Mouse (Mus musculus) heart, embryonic 14.5 days (tissue): ENCODE data around the gene Trio. TPM values are rescaled to one million over a fixed set of nuclear protein-coding genes. Genes with fewer than 3 reads are reported as not detected.

Source experiments
- ATAC-seq: fragments of 200-750 bp; cut with Nextera tagmentation; 2 replicates; pipeline ENCODE4 v1.8.0; 2017; ENCODE audit warnings: low read depth, moderate TSS enrichment; ENCODE audit not compliant: insufficient number of reproducible peaks, insufficient read depth, low FRiP score
- H3K27ac ChIP-seq, 2 experiments: fragments of 200-500 bp in 1 of 2; fragments of 300-500 bp in 1 of 2; sonication (generic) in 1 of 2; replicated peaks in 1 of 2; 2 replicates each; pipeline ENCODE4 v1.5.1; 2012 to 2014; ENCODE audit warnings: low read depth in 2 of 2, low read length in 2 of 2, control low read depth in 1 of 2, mild to moderate bottlenecking in 1 of 2, mixed read lengths in 1 of 2; ENCODE audit not compliant: control insufficient read depth in 1 of 2, insufficient read depth in 1 of 2
- H3K27me3 ChIP-seq: fragments of 300-500 bp; sonication (generic); 2 replicates; pipeline ENCODE4 v1.6.1; 2014; ENCODE audit warnings: mild to moderate bottlenecking, low read length, control low read depth; ENCODE audit not compliant: control insufficient read depth, insufficient read depth
- H3K36me3 ChIP-seq: fragments of 300-500 bp; sonication (generic); 2 replicates; pipeline ENCODE4 v1.6.1; 2014; ENCODE audit warnings: mild to moderate bottlenecking, control low read depth, low read length, mixed read lengths; ENCODE audit not compliant: control insufficient read depth, insufficient read depth
- H3K4me1 ChIP-seq, 2 experiments: fragments of 200-500 bp in 1 of 2; fragments of 300-500 bp in 1 of 2; sonication (generic) in 1 of 2; 2 replicates each; pipeline ENCODE4 v1.6.1; 2012 to 2014; ENCODE audit warnings: low read length in 2 of 2, control low read depth in 1 of 2, mixed read lengths in 1 of 2; ENCODE audit not compliant: control insufficient read depth in 2 of 2, insufficient read depth in 2 of 2
- H3K4me2 ChIP-seq: fragments of 300-500 bp; sonication (generic); 2 replicates; pipeline ENCODE4 v1.6.1; 2014; ENCODE audit warnings: mild to moderate bottlenecking, low read length
- H3K4me3 ChIP-seq, 2 experiments: fragments of 200-500 bp in 1 of 2; fragments of 300-500 bp in 1 of 2; sonication (generic) in 1 of 2; 2 replicates each; pipeline ENCODE4 v1.5.1; 2012 to 2014; ENCODE audit warnings: low read length in 2 of 2, mild to moderate bottlenecking in 2 of 2, control low read depth in 1 of 2, low read depth in 1 of 2, moderate library complexity in 1 of 2; ENCODE audit not compliant: control insufficient read depth in 1 of 2, insufficient read depth in 1 of 2
- H3K9ac ChIP-seq: fragments of 300-500 bp; sonication (generic); 2 replicates; pipeline ENCODE4 v1.6.1; 2014; ENCODE audit warnings: mild to moderate bottlenecking, low read length
- H3K9me3 ChIP-seq: fragments of 300-500 bp; sonication (generic); 2 replicates; pipeline ENCODE4 v1.6.1; 2016; ENCODE audit warnings: low read length, control low read depth; ENCODE audit not compliant: control insufficient read depth
- WGBS: fragments of 180-500 bp; shearing (Covaris S2); extraction: QIAGEN DNeasy Blood & Tissue Kit; methylation state at CpG from one replicate; pipeline ENCODE4 v1.1.7; 2014; 5-methylcytosine and 5-hydroxymethylcytosine counted together
- polyA plus RNA-seq: library from polyadenylated mRNA; unstranded; fragments of >200 nt; fragmentation: Nextera tagmentation; extraction: Ambion mirVana; gene quantifications from 2 replicates; pipeline ENCODE4 v1.2.1, GENCODE M21; 2014

Trio gene
- polyA plus RNA-seq, 1 experiment from 2014 or later = 23.8 TPM

- Histone ChIP-seq H3K4me1 (peaks cover 73 to 100% of the 10 kb centered on the region in 2 experiments), H3K9ac (peak overlapping the region; percentile 48), H3K36me3 (no peaks in the 10 kb centered on the region), H3K27me3 (no peaks in the 10 kb centered on the region), H3K4me3 (no peak overlapping the region), H3K27ac (peak overlapping the region; percentile 72 to 95), H3K4me2 (peak overlapping the region; percentile 70), H3K9me3 (no peaks in the 10 kb centered on the region)
- WGBS = 19% methylated on average over 12 of the region's 12 CpGs
- ATAC-seq = peak; percentile 18; the same call in 1 of the 2 replicates
These were observed 242.0 kb downstream of the Trio start for GRCm38 (mm10) chr15:27783541-27784125.

GRCm38 (mm10) chr15:27783092-27783491 is 242.6 kb downstream of the Trio start:
- Histone ChIP-seq H3K4me3 (no peak overlapping the region), H3K36me3 (no peaks in the 10 kb centered on the region), H3K4me1 (peaks cover 75 to 100% of the 10 kb centered on the region in 2 experiments), H3K27ac (peak overlapping the region; percentile 72 to 95), H3K27me3 (no peaks in the 10 kb centered on the region), H3K9ac (peak overlapping the region; percentile 48), H3K4me2 (peak overlapping the region; percentile 70), H3K9me3 (no peaks in the 10 kb centered on the region)
- no peak for ATAC-seq
- 36% methylated on average over 8 of the region's 8 CpGs for WGBS

GRCm38 (mm10) chr15:27782383-27783036 is 243.1 kb downstream of the Trio start:
- H3K9ac ChIP-seq = no peak overlapping the region
- ATAC-seq = peak; percentile 71
- 22% methylated on average over 15 of the region's 15 CpGs for WGBS
- H3K4me1 ChIP-seq = peaks cover 80 to 100% of the 10 kb centered on the region in 2 experiments
- H3K9me3 ChIP-seq = no peaks in the 10 kb centered on the region
- H3K4me3 ChIP-seq = no peak overlapping the region
- H3K27ac ChIP-seq = peak overlapping the region; percentile 72 to 95
- no peaks in the 10 kb centered on the region for H3K36me3 ChIP-seq
- no peaks in the 10 kb centered on the region for H3K27me3 ChIP-seq
- H3K4me2 ChIP-seq = peak overlapping the region; percentile 70

GRCm38 (mm10) chr15:27779827-27780226 is 245.8 kb downstream of the Trio start:
- 55% methylated on average over 10 of the region's 10 CpGs for WGBS
- Histone ChIP-seq H3K27me3 (no peaks in the 10 kb centered on the region), H3K4me3 (no peak overlapping the region), H3K4me2 (no peak overlapping the region), H3K9me3 (no peaks in the 10 kb centered on the region), H3K36me3 (no peaks in the 10 kb centered on the region), H3K4me1 (peaks cover 70 to 82% of the 10 kb centered on the region in 2 experiments), H3K9ac (peak overlapping the region; percentile 27; the same call in 1 of the 2 replicates), H3K27ac (peak overlapping the region; percentile 38 to 86)
- no peak for ATAC-seq

- no peaks in the 10 kb centered on the region for H3K9me3 ChIP-seq
- peak overlapping the region; percentile 35 to 86 for H3K27ac ChIP-seq
- WGBS = 57% methylated on average over 11 of the region's 11 CpGs
- H3K9ac ChIP-seq = no peak overlapping the region; the same call in 1 of the 2 replicates
- ATAC-seq = no peak
- no peak overlapping the region for H3K4me3 ChIP-seq
- no peak overlapping the region for H3K4me2 ChIP-seq
- peaks cover 2% of the 10 kb centered on the region; the same call in 1 of the 2 replicates for H3K36me3 ChIP-seq
- H3K27me3 ChIP-seq = no peaks in the 10 kb centered on the region
- H3K4me1 ChIP-seq = peaks cover 67 to 78% of the 10 kb centered on the region in 2 experiments
These were observed 246.2 kb downstream of the Trio start for GRCm38 (mm10) chr15:27779398-27779797.

GRCm38 (mm10) chr15:27778256-27778655 is 247.4 kb downstream of the Trio start:
- ATAC-seq = peak; percentile 57; the same call in 1 of the 2 replicates
- 5% methylated on average over 3 of the region's 3 CpGs for WGBS
- H3K9ac ChIP-seq = 0 out of 2 replicates have a peak overlapping the region, but pooled peaks have one; percentile 42
- peak overlapping the region; percentile 64 to 86 for H3K27ac ChIP-seq
- peaks cover 13% of the 10 kb centered on the region for H3K36me3 ChIP-seq
- H3K9me3 ChIP-seq = no peaks in the 10 kb centered on the region
- no peaks in the 10 kb centered on the region for H3K27me3 ChIP-seq
- H3K4me2 ChIP-seq = peak overlapping the region; percentile 31
- no peak overlapping the region for H3K4me3 ChIP-seq
- peaks cover 55 to 67% of the 10 kb centered on the region in 2 experiments for H3K4me1 ChIP-seq

GRCm38 (mm10) chr15:27777455-27778190 is 248.0 kb downstream of the Trio start:
- no peaks in the 10 kb centered on the region for H3K9me3 ChIP-seq
- no peak overlapping the region for H3K4me3 ChIP-seq
- H3K9ac ChIP-seq = peak overlapping the region; percentile 54; the same call in 1 of the 2 replicates
- H3K36me3 ChIP-seq = peaks cover 19% of the 10 kb centered on the region
- H3K27ac ChIP-seq = peak overlapping the region; percentile 58 to 86
- no peak for ATAC-seq
- peaks cover 50 to 60% of the 10 kb centered on the region in 2 experiments for H3K4me1 ChIP-seq
- WGBS = 29% methylated on average over 11 of the region's 11 CpGs
- H3K4me2 ChIP-seq = peak overlapping the region; percentile 31; the same call in 1 of the 2 replicates
- H3K27me3 ChIP-seq = no peaks in the 10 kb centered on the region
